In the genomic region with DNA sequence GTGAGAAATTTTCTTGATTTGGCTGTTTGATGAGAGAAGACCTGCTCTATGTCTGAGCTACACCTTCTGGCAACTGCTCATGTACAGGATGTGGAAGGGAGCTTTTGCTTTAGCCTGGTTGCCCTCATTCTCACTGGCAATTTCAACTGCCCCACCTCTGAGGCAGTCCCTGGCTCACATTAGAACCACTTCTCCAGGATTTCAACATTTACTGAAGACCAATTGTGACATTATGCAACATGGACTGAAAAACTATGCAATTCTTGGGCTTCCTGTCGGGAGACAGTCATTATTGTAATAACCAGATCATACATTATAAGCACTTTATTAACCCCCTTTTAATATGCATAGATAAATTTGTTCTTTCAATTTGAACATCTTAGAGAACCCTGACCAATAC, we compare ENCODE assay signal across 16 mouse cellular contexts.
"Had no signal": no experiment of that assay in that cellular context is flagged by ENCODE, and none has a peak within 500 bp of the region (broad histone marks: within the 10 kb centered on the region; RNA-seq: fewer than 3 reads in every experiment).

No protein-coding gene starts in this region.

- DNase-seq: left cerebral cortex, postnatal 4 days; liver; liver, embryonic 13.5 days; liver, postnatal 0 days; lung, adult 2 months; lung, embryonic 14.5 days; lung, postnatal 10 days; lung, postnatal 14 days; lung, postnatal 36 days; lung, postnatal 4 days; midbrain, embryonic 14.5 days had no signal

- ATAC-seq: liver, embryonic 12.5 days; liver, postnatal 0 days; lung, postnatal 0 days; midbrain, embryonic 13.5 days; midbrain, embryonic 15.5 days; midbrain, embryonic 16.5 days had no signal
